Mouse (Mus musculus): ENCODE measurements around the gene Skp2.

DNA sequence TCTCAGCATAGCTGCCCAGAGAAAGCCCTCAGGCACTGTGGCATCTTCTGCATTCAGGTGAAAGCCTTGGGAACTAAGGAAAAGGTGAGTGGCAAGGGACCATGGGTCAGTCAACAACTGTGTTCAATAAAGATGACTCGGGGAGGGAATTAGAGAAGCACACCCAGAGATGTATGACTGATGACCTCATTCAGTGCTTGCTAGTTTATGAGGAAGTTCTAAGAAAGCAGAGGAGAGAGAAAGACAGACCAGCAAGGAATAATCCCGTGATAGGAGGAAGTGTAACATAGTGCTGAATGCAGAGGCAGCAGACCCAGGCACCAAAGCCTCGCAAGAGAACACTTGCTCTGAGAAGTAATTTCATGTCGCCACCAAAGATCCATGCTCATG lies 23.7 kb downstream of the Skp2 start:
- TF ChIP-seq EP300 (IDR thresholded peaks at IDR 0.05; ENCODE audit: low read depth) (no peak), CTCF (IDR thresholded peaks at IDR 0.05; ENCODE audit: low read depth) (no peak)

All from liver, postnatal 0 days (tissue).